Mouse (Mus musculus) erythroblast, embryonic 14.5 days (primary cell): ENCODE data around the gene Traf1.

Source experiments
- GATA1 ChIP-seq: IDR thresholded peaks from 2 replicates; pipeline ENCODE4 v1.6.1; 2012; ENCODE audit warnings: low read length, inconsistent platforms, mixed read lengths
- TAL1 ChIP-seq: IDR thresholded peaks from 3 replicates; pipeline ENCODE4 v1.6.1; 2012; ENCODE audit warnings: low read length, inconsistent platforms, mixed read lengths

DNA sequence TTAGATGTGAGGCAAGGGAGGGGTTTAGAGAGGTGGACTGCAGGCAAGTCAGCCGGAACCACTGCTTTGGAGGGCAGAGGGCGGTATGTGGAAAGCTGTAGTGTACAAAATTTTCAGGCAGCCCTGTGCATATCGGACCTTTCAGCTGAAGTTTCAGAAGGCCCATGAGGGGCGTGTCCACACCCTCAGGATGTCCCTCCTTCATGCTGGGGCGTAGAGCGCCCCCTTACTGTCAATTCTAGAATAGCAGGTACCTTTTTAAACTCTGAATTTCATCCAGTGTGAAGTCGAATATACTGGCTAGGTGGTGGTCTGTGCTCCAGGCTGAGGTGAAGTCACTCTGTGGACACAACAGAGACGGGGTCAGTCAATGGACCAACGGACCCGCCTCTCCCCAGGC is 63.8 kb downstream of the Traf1 start:
- TF ChIP-seq TAL1 (no peak), GATA1 (no peak)
